Mouse (Mus musculus): ENCODE measurements around the gene Slc16a4. TPM values are rescaled to one million over a fixed set of nuclear protein-coding genes. Genes with fewer than 3 reads are reported as not detected.

The Slc16a4 gene
- total RNA-seq (2017), result not detected in 2 replicates

DNA sequence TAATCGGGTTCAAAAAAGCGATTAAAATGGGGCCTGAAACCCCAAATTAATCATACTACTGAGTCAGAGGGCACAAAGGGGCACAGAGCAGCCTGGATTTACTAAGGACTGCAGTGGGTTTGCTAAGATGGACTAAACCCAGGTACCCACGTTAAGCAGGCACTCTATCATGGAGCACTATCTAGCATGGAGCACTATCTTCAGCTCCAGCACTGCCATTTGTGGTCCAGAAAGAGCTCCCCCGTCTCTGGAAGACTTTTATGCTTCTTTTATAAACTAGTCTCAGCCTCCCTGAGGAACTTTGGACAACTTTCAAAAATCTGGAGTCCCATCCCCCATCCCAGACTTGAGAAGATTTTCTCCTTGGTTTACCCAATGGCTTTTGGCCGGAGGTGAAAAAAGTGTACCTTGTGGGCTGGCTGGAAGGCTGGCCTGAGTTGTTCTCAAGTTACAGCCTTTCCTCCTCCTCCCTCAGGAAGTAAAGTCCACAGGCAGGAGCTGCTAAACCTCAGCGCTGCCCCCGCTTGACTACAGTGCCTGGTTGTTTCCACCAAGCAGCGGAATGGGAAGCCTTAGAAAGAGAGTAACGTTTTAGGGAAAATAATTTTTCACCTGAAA is at the start of gene Slc16a4:
Slc16a4 (plus strand) TSS at position 467 of the 618 bp plus-strand sequence.
- peak; percentile 32 to 80; a peak in 2 of 4 replicates for ATAC-seq (replicated peaks in 1 of 2; ENCODE audit: insufficient read depth in 1 of 2, low FRiP score in 2 of 2, low TSS enrichment in 1 of 2, low read depth in 1 of 2, poor library complexity in 2 of 2, severe bottlenecking in 2 of 2)

DNA sequence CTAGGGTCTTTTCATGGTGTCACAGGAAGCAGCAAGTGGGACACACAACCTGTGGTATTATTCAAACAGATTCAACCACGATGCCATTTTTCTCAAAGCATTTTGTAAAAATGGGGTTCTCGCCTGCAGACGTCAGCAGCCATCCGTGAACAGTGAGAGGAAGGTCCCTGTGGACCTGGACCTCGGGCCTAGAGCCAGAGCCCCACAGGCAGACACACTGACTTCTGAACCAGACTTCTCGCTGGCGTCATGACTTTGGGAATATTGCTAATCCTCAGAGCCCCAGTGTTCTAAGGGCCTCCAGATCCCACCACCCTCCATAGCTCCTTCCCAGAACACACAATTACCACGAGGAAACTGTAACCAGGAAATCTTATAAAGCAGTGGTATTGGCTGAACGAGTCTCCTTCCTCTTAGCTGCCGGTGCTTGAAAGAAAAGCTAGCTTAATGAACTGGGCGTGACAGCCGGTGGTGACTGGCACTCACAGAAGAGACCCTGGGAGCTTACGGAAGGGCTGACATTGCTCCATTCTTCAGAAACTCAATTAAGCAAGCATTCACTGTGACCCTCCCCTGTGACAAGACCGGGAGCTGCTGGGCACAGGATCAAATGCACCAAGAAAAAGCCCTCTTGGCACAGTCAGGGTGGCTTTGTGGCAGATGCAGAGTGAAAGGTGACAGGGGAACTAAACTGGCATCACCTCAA is 49.5 kb upstream of the Slc16a4 start:
- ATAC-seq (replicated peaks in 1 of 2; ENCODE audit: insufficient read depth in 1 of 2, low FRiP score in 2 of 2, low TSS enrichment in 1 of 2, low read depth in 1 of 2, poor library complexity in 2 of 2, severe bottlenecking in 2 of 2), result peak; percentile 57 to 68; a peak in 3 of 4 replicates

DNA sequence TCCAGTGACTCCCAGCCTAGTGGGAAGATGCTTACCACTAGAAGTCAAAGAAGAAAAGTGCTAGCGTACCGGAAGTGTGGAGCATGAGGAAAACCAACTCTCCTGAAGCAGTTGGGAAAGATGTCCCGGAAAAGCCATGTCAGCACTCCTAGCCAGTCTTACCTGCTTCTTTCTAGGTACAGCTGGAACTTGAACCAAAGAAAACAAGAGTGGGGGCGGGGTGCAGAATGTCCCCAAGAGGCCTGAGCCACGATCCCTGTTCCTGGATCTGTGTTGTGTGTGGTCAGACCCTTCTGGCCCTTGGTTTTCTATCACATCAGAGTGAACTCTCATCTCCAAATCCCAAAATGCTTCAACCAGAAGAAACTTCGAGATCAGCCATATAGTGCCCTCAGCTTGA is 44.2 kb upstream of the Slc16a4 start:
- no peak for ATAC-seq (replicated peaks in 1 of 2; ENCODE audit: insufficient read depth in 1 of 2, low FRiP score in 2 of 2, low TSS enrichment in 1 of 2, low read depth in 1 of 2, poor library complexity in 2 of 2, severe bottlenecking in 2 of 2)

DNA sequence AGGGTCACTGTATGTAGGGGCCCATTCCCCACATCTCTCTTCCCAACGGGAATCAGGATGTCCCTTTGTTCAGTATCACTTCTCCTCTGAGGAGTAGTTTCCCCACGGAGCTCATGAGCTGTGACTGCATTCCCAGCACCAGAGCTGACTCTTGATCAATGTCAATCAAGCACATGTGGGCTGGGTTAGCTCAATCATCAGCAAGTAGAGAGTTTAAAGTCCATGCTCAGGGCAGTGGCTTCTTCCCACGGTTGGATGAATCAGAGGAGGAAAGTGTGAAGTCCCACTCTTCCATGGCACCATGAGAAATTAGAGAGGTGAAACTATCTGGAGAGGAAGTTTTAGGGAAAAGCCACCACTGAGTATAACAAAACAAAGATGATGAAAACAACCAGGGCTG is 42.0 kb upstream of the Slc16a4 start:
- no peak for ATAC-seq (replicated peaks in 1 of 2; ENCODE audit: insufficient read depth in 1 of 2, low FRiP score in 2 of 2, low TSS enrichment in 1 of 2, low read depth in 1 of 2, poor library complexity in 2 of 2, severe bottlenecking in 2 of 2)

DNA sequence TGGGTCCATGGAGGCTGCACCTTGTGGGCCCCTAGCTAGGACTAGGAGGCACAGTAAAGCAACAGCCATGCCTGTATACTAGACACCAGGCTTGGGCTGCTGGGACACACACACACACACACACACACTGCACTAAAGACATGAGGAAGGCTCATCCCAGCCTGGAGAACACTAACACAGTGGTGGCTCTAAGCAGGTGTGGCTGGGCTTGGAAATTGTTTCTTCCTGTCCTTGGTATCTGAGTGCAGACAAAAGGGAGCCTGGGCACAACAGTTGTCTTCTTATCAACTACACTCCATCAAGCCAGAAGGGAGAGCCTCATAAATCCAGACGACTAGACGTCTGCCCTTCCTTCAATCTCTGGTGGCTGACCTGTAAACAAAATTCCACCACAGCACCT is 40.7 kb upstream of the Slc16a4 start:
- ATAC-seq (replicated peaks in 1 of 2; ENCODE audit: insufficient read depth in 1 of 2, low FRiP score in 2 of 2, low TSS enrichment in 1 of 2, low read depth in 1 of 2, poor library complexity in 2 of 2, severe bottlenecking in 2 of 2), result no peak

DNA sequence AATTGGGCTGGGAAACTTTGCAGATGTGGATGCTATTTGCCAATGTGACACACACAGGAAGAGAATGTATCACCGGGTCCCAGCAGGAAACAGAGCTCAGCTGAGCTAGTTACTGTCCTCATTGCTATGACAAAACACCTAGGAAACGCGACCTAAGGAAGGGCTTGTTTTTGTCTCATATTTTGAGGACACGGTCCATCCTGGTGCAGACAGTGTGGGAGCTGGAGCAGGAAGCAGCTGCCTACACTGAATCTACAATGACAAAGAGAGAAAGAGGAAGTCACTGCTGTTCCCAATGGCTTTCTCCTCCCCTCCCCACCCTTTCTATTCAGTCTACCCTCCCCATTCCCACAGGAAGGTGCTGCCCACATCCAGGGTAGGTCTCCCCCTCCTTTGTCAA is 39.0 kb upstream of the Slc16a4 start:
- ATAC-seq (replicated peaks in 1 of 2; ENCODE audit: insufficient read depth in 1 of 2, low FRiP score in 2 of 2, low TSS enrichment in 1 of 2, low read depth in 1 of 2, poor library complexity in 2 of 2, severe bottlenecking in 2 of 2), result peak; percentile 68 to 71

DNA sequence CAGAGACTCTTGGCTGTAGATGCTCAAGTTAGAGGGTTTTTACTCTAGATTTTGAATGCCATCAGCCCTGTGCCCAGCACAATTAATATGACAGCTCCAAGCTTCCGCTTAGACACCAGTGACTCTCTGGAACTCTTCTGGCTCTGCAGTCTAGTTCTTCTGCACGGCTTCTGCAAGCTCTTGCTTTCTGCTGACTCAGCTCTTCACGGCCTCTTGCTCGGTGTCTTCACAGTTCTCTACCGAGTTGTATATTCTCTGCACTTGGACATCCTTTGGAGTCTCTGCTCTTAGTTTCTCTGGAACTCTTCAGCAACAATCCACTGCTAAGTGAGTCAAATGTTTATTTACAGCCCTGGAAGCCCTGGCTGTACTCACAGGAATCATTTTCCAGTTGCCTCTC is 37.1 kb upstream of the Slc16a4 start:
- ATAC-seq (replicated peaks in 1 of 2; ENCODE audit: insufficient read depth in 1 of 2, low FRiP score in 2 of 2, low TSS enrichment in 1 of 2, low read depth in 1 of 2, poor library complexity in 2 of 2, severe bottlenecking in 2 of 2), result no peak

DNA sequence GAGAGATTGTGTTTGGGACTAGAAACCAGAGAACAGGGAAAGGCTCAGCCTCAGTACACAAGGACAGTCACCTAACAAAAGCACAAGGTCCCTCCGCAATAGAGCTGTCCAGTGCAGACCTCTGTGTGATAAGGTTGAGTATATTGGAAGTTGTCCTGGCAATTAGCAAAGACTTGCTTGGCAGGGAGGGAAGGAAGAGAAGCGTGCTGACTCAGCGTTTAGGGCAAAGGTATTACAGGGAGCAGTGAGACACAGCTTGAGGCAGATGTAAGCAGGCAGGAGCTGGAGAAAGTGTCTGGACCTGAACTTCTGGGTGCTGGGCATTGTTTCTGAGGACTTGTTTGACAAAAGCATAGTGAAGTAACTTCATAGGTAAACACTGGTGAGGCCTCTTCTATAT is 35.0 kb upstream of the Slc16a4 start:
- no peak for ATAC-seq (replicated peaks in 1 of 2; ENCODE audit: insufficient read depth in 1 of 2, low FRiP score in 2 of 2, low TSS enrichment in 1 of 2, low read depth in 1 of 2, poor library complexity in 2 of 2, severe bottlenecking in 2 of 2)

DNA sequence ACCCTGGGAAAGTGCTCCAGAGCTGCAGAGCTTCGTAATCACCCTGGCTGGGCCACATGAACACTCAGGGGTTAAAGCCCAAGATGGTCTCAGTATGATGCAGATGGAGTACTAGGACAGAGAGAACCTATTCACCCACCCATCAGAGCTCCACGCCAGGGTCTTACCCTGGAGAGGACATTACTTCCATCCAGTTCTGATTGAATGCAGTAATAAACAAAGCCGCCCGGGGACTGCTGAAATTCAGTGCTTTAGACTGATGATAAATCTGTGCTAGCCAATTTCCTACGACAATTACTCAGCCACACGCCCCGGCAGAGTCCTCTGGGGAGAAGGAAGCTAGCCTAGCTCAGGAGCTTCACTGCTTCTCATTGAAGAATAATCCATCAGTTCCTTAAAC is 34.3 kb upstream of the Slc16a4 start:
- ATAC-seq (replicated peaks in 1 of 2; ENCODE audit: insufficient read depth in 1 of 2, low FRiP score in 2 of 2, low TSS enrichment in 1 of 2, low read depth in 1 of 2, poor library complexity in 2 of 2, severe bottlenecking in 2 of 2), result no peak

DNA sequence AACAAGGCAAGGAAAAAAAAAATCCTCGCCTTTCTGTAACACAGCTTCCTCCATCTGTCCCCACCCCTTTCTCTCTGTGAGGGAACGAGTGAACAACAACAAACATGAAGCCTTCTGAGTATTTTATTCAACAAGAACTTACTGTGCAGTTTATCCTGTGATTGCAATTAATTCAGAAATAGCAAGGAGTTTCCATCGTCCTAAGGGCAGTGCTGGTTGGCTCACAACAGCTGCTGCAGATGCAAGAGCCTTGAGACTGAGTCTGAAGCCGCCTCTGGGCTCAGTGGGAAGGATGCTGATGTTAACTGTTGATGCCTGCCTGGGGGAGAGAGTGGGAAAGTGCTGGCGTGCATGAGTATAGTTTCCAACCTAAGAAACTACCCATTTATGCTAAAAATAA is 33.1 kb upstream of the Slc16a4 start:
- no peak for ATAC-seq (replicated peaks in 1 of 2; ENCODE audit: insufficient read depth in 1 of 2, low FRiP score in 2 of 2, low TSS enrichment in 1 of 2, low read depth in 1 of 2, poor library complexity in 2 of 2, severe bottlenecking in 2 of 2)

DNA sequence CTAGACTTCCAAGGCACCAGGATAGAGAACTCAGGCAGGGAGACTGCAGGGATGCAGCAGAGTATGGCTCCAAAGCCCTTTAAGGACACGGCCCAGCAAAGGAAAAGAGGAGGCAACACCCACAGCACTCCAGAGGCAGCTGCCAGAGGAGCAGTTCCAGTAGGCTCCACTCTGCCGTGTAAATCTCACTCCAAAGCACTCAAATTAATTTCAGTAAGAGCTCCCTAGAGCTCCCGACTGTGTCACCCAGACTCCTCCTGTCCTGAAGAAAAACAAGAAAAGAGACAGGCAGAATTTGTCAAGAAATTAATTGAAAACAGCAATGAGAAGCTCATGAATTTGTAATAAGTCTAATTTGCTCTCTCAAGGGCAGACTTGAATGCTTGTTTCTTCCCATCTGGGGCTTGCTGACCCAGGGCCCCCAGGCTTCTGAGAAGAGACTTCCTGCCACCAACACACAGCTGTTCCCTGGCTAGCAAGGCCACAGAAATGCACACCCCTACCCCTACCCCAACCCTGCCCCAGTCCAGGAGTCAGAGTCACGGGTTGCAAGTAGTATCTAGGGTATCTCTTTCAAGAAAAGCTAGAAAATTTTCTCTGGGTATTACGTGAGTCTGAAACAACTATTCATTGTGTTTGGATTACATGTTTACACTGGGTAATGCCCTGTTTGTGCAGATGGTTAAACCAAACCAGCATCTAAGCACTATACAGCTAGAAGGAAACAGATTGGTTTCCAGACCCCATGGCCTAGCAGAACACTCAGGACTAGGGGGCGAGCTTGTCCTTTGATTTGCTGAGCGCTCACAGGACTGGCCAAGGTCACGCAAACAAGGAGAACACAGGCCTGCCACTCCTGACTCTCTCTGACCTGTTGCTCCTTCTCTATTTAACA is 29.8 kb upstream of the Slc16a4 start:
- no peak for ATAC-seq (replicated peaks in 1 of 2; ENCODE audit: insufficient read depth in 1 of 2, low FRiP score in 2 of 2, low TSS enrichment in 1 of 2, low read depth in 1 of 2, poor library complexity in 2 of 2, severe bottlenecking in 2 of 2)

DNA sequence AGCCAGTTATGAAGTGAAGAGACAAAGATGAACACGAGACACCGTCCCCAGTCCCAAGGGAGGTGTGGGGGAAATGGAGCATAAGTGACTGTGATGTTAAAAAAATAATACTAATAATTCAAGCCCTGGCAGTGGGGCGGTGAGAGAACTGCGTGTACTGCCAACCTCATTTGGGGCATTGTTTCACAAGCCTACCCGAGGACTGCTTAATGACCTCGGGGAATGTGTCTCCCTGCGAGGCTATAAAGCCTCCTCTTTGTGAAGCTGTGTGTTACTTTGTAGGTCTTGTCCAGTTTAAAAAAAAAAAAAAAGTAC is 29.2 kb upstream of the Slc16a4 start:
- no peak for ATAC-seq (replicated peaks in 1 of 2; ENCODE audit: insufficient read depth in 1 of 2, low FRiP score in 2 of 2, low TSS enrichment in 1 of 2, low read depth in 1 of 2, poor library complexity in 2 of 2, severe bottlenecking in 2 of 2)

DNA sequence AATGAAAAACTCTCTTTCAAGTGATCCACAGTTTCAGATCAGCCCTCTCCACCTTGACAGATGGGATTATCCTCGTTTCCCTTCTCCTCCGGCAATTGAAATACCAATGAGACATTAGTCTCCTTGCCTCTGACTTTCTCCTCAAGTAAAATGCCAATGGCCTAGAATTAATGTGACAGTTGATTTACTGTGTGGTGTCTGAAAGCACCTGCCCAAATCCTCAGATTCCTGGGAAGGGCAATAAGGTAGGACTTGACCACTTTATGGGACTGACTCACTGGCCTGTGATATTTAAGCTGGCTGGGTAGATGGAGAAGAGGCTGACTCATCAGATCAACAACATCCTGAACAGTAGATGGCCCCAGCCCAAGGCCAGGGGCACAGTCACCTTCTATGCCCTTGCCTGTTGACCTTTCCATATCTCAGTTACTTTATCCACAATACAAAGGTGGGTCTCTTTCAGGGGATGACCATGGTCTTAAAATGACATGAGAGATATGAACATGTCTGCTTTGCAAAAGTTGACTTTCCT is 24.1 kb upstream of the Slc16a4 start:
- no peak for ATAC-seq (replicated peaks in 1 of 2; ENCODE audit: insufficient read depth in 1 of 2, low FRiP score in 2 of 2, low TSS enrichment in 1 of 2, low read depth in 1 of 2, poor library complexity in 2 of 2, severe bottlenecking in 2 of 2)

DNA sequence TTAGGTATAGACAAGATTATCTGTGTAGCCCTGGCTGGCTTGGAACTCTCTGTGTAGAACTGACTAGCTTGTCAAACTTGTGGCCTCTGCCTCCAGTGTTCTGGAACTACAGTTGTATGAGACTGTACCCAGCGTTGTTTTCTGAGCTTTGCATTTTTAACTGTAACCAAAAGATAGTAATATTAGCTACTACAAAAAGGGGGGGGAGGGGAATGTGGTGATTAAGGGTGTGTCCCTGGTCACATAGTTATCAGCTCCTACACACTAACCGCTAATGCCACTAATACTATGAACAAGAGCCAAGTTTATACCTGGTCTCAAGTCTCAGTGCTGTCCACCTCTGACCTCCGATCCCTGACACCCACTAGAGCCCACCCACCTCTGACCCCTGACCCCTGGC is 18.6 kb upstream of the Slc16a4 start:
- no peak for ATAC-seq (replicated peaks in 1 of 2; ENCODE audit: insufficient read depth in 1 of 2, low FRiP score in 2 of 2, low TSS enrichment in 1 of 2, low read depth in 1 of 2, poor library complexity in 2 of 2, severe bottlenecking in 2 of 2)

DNA sequence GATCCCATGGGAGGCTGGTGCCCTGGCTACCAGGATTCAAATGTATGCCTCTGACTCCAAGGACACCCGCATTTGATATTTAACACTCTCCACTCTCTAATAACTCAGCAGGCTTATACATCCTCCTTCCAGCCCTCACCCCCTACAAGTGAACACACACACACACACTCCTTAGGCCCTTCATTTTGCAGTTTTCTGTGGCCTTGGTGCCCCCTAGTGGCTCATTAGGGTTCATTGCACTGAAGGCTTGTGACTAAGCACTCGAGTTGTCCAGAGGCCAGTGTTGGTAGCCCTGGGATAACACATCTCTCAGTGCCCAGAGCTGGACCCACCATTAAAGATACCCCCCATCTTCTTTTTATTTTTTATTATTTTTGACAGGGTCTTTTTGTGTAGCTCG is 17.2 kb upstream of the Slc16a4 start:
- ATAC-seq (replicated peaks in 1 of 2; ENCODE audit: insufficient read depth in 1 of 2, low FRiP score in 2 of 2, low TSS enrichment in 1 of 2, low read depth in 1 of 2, poor library complexity in 2 of 2, severe bottlenecking in 2 of 2), result peak; percentile 79 to 85

DNA sequence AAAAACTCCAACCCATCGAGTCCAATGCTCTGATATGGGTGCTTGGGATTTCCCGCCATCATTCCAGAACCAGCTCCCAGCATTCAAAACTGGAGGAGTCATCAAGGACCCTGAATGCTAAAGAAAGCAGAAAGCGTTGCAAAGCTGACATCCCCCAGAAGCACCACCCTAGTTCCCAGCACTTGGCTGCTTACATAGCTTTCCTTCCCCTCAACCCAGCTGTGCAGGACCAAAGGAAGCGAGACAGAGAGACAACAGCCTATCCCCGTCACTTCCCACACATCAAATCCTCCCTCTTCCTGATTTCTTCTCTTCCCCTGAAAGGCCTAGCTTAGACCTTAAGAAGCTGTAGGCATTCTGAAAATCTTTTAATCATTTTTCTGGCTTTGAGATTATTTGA is 15.7 kb upstream of the Slc16a4 start:
- no peak for ATAC-seq (replicated peaks in 1 of 2; ENCODE audit: insufficient read depth in 1 of 2, low FRiP score in 2 of 2, low TSS enrichment in 1 of 2, low read depth in 1 of 2, poor library complexity in 2 of 2, severe bottlenecking in 2 of 2)

DNA sequence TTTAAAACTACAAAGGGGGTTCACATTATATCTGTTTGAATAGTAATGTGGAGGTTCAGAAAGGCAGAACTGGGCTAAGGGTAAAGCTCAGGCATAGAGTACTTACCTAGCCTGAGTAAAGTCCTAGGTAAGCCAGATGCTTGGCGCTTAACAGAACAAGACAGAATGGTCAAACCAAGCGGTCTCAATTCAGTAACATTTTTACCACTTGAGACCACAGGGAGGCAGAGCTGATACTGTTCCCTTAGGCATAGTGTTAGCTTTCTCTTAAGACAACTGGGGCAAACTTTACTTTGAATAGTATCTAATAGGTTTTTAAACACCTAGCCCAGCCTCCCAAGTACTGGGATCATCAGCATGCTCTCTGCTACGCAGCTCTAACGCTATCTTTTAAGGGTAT is 15.0 kb upstream of the Slc16a4 start:
- no peak for ATAC-seq (replicated peaks in 1 of 2; ENCODE audit: insufficient read depth in 1 of 2, low FRiP score in 2 of 2, low TSS enrichment in 1 of 2, low read depth in 1 of 2, poor library complexity in 2 of 2, severe bottlenecking in 2 of 2)

DNA sequence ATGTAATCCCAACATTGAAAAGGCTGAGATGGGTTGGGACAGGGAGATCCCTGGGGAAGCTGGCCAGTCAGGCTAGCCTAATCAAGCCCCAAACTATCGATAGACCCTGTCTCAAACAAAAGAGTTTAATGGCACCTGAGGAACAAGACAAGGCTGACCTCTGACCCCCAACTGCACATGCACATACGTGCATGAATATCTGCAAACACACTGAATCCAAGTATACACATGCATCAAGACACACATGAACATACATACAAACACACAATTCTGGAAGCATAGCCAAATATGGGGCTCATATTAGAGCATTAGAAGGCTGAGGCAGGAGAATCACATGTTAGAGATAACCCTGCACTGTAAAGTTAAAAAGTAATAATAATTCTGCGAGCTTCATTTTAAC is 14.4 kb upstream of the Slc16a4 start:
- no peak for ATAC-seq (replicated peaks in 1 of 2; ENCODE audit: insufficient read depth in 1 of 2, low FRiP score in 2 of 2, low TSS enrichment in 1 of 2, low read depth in 1 of 2, poor library complexity in 2 of 2, severe bottlenecking in 2 of 2)

Measured in hematopoietic stem cell, adult 5-6 weeks (primary cell).